Mouse (Mus musculus) left cerebral cortex, postnatal 25 days (tissue): ENCODE measurements around the gene Dlgap1. TPM values are rescaled to one million over a fixed set of nuclear protein-coding genes. Genes with fewer than 3 reads are reported as not detected.
A peak's percentile ranks its signal among the peaks of the same experiment; 100 is the strongest.

Experiments used
- DNase-seq, 2 experiments: peaks; one replicate each; pipeline ENCODE4 v3.0.0; 2022; ENCODE audit warnings: low spot score in 2 of 2, mixed read lengths in 1 of 2
- intact Hi-C: fragments of 180-260 bp; cut with DNase I; formaldehyde crosslinking; loops from one replicate; pipeline ENCODE4 v1.15.1; 2025
- total RNA-seq, 2 experiments: library from RNA; stranded (reverse); gene quantifications; 2 replicates each; pipeline ENCODE4 v1.2.3; 2021

Dlgap1 gene
- total RNA-seq, 2 experiments from 2014 or later = 420 to 443 TPM

- intact Hi-C loops = no loop called here
- no peak for DNase-seq
Measured at GRCm38 (mm10) chr17:70838031-70838430, 869.2 kb downstream of the Dlgap1 start.

DNA sequence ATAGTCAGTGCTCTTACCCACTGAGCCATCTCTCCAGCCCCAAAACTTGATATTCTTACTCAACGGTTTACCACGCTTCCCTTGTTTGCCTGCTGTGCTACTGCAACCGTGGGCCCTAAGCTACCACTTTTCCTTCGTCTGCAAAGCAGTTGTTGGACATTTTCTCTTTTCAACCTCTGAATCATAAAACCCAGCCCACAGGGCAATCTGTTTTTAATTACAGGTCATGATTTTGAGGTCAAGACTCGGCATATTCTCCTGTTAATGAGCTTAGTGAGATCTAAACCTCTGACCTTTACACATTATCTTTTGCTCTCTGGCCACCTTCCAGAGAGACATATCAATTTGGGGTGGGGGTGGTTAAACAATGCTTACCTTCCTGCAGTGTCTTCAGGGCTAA lies 869.7 kb downstream of the Dlgap1 start:
- no peak for DNase-seq
- intact Hi-C loops = no loop called here

- no peak for DNase-seq
- intact Hi-C loops = no loop called here
Measured at GRCm38 (mm10) chr17:70843252-70843651, 874.4 kb downstream of the Dlgap1 start.

DNA sequence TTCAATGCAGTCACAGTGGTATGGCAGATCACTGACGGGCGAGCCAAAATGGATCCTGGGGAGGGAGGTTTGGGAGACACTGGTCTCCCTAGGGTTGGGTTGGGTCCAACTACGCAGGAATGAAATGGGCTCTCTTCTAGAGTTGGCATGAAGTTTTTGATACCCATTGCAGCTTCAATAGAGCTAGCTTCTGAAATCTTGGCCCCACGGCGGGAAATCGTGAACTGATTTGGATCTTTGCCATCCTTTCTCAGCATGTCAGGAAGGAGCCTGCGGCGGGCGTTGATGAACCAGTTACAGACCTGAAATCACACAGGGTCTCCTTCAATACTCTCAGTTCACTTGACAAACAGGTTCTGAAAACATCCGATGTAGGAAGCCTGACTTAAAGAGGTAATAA lies 876.1 kb downstream of the Dlgap1 start:
- no peak for DNase-seq
- intact Hi-C loops = no loop called here

- no peak for DNase-seq
- intact Hi-C loops = no loop called here
Measured at GRCm38 (mm10) chr17:70845543-70845942, 876.7 kb downstream of the Dlgap1 start.

GRCm38 (mm10) chr17:70846111-70846644 lies 877.3 kb downstream of the Dlgap1 start:
- DNase-seq = no peak

DNA sequence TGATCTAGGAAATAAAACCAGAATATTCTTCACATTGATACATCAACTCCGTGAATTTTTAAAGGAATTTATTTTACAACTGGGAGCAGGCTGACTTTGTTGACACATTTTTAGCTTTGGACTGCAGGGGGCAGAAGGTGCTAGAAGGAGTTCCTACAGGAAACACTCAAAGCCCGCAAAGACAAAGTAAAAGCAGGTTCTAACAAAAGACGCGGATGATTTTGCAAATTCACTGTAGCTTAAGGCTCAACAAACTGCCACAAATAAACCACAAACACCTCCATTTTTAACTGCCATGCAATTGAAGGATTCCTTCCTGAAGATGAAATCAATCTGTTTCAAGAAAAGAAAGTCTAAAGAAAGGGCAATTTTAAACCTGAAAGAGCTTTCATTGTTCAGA lies 878.2 kb downstream of the Dlgap1 start:
- DNase-seq = no peak
- intact Hi-C loops = loop anchor here (2.0 kb wide), 1 partner anchor 120 kb away; no protein-coding TSS in a partner anchor

More at GRCm38 (mm10) chr17:70846111-70846644, 877.3 kb downstream of the Dlgap1 start:
- intact Hi-C loops = loop anchor here (2.0 kb wide), 1 partner anchor 121 kb away; no protein-coding TSS in a partner anchor

DNA sequence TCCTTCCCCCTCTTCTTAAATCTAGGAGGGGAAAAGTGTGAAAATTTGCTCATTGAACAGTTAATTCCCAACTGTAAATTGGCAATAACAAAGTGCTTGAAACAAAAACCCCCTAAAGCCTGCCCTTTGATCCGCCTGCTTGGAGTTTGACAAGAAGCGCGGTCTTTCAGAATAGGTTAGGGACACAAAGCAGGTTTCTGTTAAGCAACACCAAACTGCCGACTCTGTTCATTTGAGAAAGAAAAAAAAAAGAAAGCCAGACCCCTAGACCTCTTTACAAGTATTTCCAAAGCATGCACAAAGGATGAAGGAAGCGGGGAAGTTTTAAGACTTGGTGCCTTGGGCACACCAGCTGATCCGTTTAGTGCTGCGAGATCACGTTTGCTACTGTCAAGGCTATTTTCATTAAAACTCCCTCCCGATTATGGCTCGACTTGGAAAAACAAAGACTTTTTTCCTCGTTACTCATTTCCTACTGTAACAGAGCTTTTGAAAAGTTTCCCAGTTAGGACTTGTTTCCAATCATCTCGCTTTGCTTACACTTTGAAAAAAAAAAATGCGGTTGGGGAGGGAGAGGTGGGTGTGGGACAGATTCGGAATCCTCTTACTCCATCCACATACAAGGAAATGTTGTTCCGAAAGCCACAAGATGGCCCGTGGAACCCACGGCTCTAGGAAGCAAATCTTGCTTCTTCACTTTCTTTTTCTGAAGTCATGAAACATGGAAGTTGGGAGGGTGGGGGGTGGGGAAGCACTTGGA lies 879.1 kb downstream of the Dlgap1 start:
- DNase-seq = no peak
- intact Hi-C loops = loop anchor here (2.0 kb wide), 1 partner anchor 119 kb away; no protein-coding TSS in a partner anchor

- intact Hi-C loops = no loop called here
- no peak for DNase-seq
Measured at GRCm38 (mm10) chr17:70848511-70849398, 879.9 kb downstream of the Dlgap1 start.

GRCm38 (mm10) chr17:70849399-70850232 lies 880.7 kb downstream of the Dlgap1 start:
- intact Hi-C loops = no loop called here
- DNase-seq = peak; percentile 46 to 58

GRCm38 (mm10) chr17:70850233-70850995 lies 881.5 kb downstream of the Dlgap1 start:
- DNase-seq = no peak

GRCm38 (mm10) chr17:70850996-70851991 lies 882.4 kb downstream of the Dlgap1 start:
- intact Hi-C loops = no loop called here
- DNase-seq = peak in 1 of 2 experiments; percentile 35

More at GRCm38 (mm10) chr17:70850233-70850995, 881.5 kb downstream of the Dlgap1 start:
- intact Hi-C loops = no loop called here

DNA sequence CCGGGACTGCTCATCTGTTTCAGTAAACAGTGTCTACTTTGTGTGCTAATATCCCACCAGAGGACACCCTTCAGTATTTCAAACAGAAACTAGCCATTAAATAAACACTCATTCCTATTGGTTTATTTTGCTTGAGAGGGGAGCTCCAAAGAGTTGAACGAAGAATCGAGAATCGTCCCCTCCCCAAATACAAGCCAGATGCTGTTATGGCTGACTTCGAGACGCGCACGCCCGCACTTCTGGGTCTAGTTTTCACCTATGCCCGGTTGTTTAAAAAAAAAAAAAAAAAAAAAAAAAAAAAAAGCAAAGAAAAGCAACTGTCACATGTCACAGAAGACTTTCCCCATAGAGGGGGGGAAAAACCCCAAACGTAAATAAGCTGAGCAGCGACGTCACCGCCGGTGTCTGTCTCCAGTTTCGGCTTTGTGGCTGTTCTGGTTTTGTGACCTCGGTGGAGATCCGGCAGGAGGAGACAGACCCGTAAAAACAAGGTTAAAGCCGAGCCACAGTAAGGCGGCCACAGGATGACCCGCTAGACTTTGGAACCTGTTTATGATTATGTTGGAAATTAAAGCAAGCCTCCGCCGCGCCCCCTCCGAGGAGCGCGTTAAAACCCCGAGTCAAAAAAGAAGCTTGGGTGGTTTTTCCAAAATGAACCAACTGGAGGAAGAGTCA lies 883.3 kb downstream of the Dlgap1 start:
- intact Hi-C loops = no loop called here
- no peak for DNase-seq

DNA sequence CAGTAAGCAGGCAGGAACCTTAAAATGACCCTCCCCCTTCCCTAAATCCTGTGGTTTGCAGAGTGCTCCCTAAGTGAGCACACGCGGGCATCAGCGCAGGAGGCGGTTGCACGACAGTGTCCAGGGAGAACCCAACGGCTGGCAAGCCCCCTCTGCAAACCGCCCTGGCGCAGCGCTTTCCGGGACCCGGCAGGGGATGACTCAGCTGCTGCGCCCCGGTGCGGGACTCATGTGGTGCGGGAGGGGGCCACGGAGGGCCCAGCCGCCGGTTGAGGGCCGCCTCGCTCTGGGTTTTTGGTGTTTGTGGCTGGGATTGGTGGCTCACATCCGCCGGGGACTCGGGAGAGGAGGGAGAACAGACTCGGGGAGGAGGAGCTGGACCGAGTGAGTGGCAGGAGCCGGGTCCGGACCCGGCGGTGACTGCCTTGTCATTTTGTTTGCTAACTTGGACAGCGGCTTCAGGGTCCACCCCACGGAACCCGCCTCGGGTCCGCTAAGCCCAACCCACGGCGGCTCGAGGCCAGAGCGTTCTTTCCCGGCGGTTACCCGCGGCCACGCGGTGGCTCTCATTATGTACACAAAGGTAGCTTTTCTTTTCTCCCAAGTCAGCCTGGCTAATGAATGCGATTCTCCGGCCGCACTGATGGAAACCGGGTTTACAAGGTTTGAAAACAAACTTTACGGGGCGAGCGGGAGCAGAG lies 884.0 kb downstream of the Dlgap1 start:
- peak; percentile 47 to 53 for DNase-seq
- intact Hi-C loops = no loop called here

DNA sequence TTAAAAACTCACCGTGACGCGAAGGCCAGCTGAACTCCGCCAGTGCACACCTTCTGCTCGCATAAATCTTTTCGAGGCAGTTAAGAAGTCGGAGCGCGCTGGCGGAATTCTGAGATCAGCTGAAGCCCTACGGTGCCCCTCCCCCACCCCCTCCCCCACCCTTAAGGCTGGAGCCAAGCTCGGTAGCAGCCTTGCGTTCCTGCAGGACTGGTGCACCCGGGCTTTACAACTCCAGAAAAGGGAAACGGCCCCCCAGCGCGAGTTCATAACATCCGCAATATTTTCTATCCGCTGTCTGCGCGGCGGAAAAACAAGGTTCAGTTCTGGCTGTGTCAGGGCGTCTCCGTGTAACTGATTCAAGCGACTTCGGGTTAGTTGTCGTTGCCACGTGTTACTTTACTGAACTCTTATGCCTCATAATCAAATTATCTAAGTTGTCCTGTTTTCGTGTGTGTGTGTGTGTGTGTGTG lies 884.6 kb downstream of the Dlgap1 start, which contains the start of gene Tgif1:
Gene Tgif1 (minus strand): TSS at position 111 of the 470 bp plus-strand sequence.
- DNase-seq = no peak
- intact Hi-C loops = no loop called here

DNA sequence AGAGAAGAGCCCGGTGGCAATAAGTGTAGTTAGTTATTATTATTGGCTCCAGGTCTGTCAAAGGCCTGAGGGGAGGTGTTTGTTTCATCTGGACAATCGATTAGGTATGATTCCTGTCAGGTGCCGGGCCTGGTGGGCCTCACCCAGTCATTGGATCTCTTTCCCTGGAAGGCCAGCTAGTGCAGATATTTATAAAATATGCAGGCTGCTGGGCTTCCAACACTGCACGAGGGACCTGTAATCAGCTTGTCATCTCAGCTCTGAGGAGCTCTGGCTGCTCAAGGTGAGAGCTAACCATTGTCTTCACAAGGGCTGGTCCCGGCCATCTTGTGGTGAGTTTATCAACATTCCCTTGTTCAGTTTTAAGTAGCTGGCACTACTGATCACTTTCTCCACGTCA lies 885.1 kb downstream of the Dlgap1 start:
- no peak for DNase-seq
- intact Hi-C loops = no loop called here
